Mouse (Mus musculus): ENCODE data around the gene Gp1bb.

DNA sequence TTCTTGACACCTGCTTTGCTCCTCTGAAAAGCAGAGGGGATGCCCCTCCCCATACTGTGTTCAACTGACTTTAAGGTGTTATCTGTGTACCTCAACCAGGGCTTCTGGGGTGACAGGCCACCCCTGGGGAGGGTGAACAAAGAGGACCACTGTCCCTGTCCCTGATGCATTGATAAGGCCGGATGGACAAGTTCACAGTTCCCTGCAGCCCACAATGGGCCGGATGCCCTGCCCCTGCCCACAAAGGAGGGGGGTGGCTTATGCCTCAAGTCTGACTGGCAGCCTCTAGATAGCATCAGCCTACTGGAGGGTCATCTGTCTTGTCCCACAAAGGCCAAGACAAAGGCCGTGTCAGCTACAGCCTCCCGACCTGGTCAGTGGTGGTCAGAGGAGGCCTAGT, 3.1 kb downstream of the Gp1bb start:
- no peak for TF ChIP-seq POLR2A (IDR thresholded peaks at IDR 0.05; ENCODE audit: low read depth, low read length)
- TF ChIP-seq CTCF (IDR thresholded peaks at IDR 0.05; ENCODE audit: borderline replicate concordance, insufficient read depth, low read length), result no peak
